In the genomic region with DNA sequence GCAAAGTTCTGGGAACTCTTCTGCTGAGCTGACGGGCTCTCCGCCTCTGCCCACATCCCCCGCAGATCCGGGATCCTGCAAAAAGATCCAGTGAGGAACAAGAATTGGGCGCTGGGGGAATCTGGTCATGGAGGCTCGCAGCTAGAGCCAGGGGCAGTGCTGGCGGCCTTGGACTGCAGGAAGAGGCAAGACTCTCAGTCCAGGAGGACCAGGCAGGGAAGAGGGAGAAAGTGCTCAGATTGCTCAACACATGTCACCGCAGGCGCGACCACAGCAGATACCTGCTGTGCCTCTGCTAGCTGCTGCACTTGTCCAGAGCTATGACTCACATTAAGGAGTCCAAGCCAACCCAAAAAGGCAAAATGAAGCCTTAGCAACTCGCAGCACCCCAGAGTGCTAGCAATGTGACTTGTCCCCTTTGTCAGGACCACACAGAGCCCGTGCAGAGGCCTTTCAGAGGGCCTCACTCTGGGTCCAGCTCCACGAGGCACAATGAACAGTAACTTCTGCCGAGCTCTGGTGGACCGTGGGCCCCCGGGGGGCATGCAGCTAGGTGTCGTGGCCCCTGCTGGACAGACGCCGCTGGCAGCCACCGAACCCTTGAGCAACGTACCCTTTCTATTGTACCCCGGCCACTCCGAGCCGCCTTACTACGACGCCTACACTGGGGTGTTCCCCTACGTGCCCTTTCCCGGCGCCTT, we compare ENCODE assay signal across 8 mouse cellular contexts. TPM values are rescaled to one million over a fixed set of nuclear protein-coding genes. Genes with fewer than 3 reads are reported as not detected.
DNase-seq lines count a peak whose midpoint lies in the region; ATAC-seq lines count a peak whose summit lies in the region.

A gene (plus strand): TSS at position 493 of the 701 bp plus-strand sequence.

- no peaks in the 10 kb centered on the region for H3K9me3 ChIP-seq in heart, embryonic 14.5 days (ENCODE audit: control insufficient read depth, low read length)
- no peaks in the 10 kb centered on the region for H3K9me3 ChIP-seq in hindbrain, embryonic 14.5 days (ENCODE audit: control insufficient read depth, low read length)
- no peaks in the 10 kb centered on the region for H3K9me3 ChIP-seq in midbrain, embryonic 13.5 days

- H3K4me1 ChIP-seq in heart, embryonic 14.5 days (ENCODE audit: control insufficient read depth in 2 of 2, insufficient read depth in 2 of 2, low read length in 2 of 2), result peaks cover 15% of the 10 kb centered on the region in 2 experiments
- 0 out of 2 replicates have a peak, but pooled peaks cover 9% of the 10 kb centered on the region for H3K4me1 ChIP-seq in hindbrain, embryonic 14.5 days (replicated peaks; ENCODE audit: control insufficient read depth, insufficient read depth, low read length)
- peaks cover 18% of the 10 kb centered on the region for H3K4me1 ChIP-seq in midbrain, embryonic 13.5 days (replicated peaks)

- no peak for DNase-seq in heart, adult 11 months
- DNase-seq in Muller cell, postnatal 12 days (ENCODE audit: inconsistent ontology term), result peak; percentile 70
- DNase-seq in hindbrain, embryonic 14.5 days (ENCODE audit: low spot score), result no peak
- DNase-seq in retina, postnatal 1 day, result no peak
- no peak for DNase-seq in frontal cortex, postnatal 14 days (ENCODE audit: low spot score in 2 of 2)

- peak within 1 kb of the TSS; percentile 12 to 33; a peak in 3 of 4 replicates for H3K4me3 ChIP-seq in heart, embryonic 14.5 days (ENCODE audit: control insufficient read depth in 1 of 2, insufficient read depth in 1 of 2, low read depth in 1 of 2, low read length in 2 of 2)
- H3K4me3 ChIP-seq in hindbrain, embryonic 14.5 days (replicated peaks; ENCODE audit: low read length), result peak within 1 kb of the TSS; percentile 36
- H3K4me3 ChIP-seq in midbrain, embryonic 13.5 days (replicated peaks), result peak within 1 kb of the TSS; percentile 41

- H3K27ac ChIP-seq in heart, embryonic 14.5 days (replicated peaks in 1 of 2; ENCODE audit: control insufficient read depth in 1 of 2, insufficient read depth in 1 of 2, low read depth in 2 of 2, low read length in 2 of 2), result no peak within 1 kb of the TSS
- H3K27ac ChIP-seq in hindbrain, embryonic 14.5 days, result no peak within 1 kb of the TSS
- H3K27ac ChIP-seq in midbrain, embryonic 13.5 days, result no peak within 1 kb of the TSS

- peak within 1 kb of the TSS; percentile 60 for H3K4me2 ChIP-seq in heart, embryonic 14.5 days (ENCODE audit: low read length)
- H3K4me2 ChIP-seq in hindbrain, embryonic 14.5 days (replicated peaks), result peak within 1 kb of the TSS; percentile 58
- H3K4me2 ChIP-seq in midbrain, embryonic 13.5 days (replicated peaks), result peak within 1 kb of the TSS; percentile 61

- H3K27me3 ChIP-seq in heart, embryonic 14.5 days (ENCODE audit: control insufficient read depth, insufficient read depth, low read length), result peaks cover 47% of the 10 kb centered on the region
- H3K27me3 ChIP-seq in hindbrain, embryonic 14.5 days (ENCODE audit: control insufficient read depth, insufficient read depth, low read length), result peaks cover 24% of the 10 kb centered on the region
- H3K27me3 ChIP-seq in midbrain, embryonic 13.5 days, result peaks cover 54% of the 10 kb centered on the region

- H3K9ac ChIP-seq in heart, embryonic 14.5 days (ENCODE audit: low read length), result 0 out of 2 replicates have a peak within 1 kb of the TSS, but pooled peaks have one; percentile 12
- peak within 1 kb of the TSS; percentile 46 for H3K9ac ChIP-seq in hindbrain, embryonic 14.5 days
- H3K9ac ChIP-seq in midbrain, embryonic 13.5 days (replicated peaks), result peak within 1 kb of the TSS; percentile 61

- 22% methylated on average over 29 of the region's 29 CpGs for WGBS in heart, embryonic 14.5 days
- 19% methylated on average over 29 of the region's 29 CpGs for WGBS in hindbrain, embryonic 14.5 days
- 22% methylated on average over 29 of the region's 29 CpGs for WGBS in midbrain, embryonic 13.5 days

- ATAC-seq in heart, embryonic 14.5 days (ENCODE audit: insufficient number of reproducible peaks, insufficient read depth, low FRiP score, low read depth), result no peak
- ATAC-seq in hindbrain, embryonic 14.5 days (ENCODE audit: low FRiP score), result no peak
- peak; percentile 49 for ATAC-seq in midbrain, embryonic 13.5 days
- ATAC-seq in activated CD4-positive, CD25-positive, alpha-beta regulatory T cell, adult 4 months, result no peak

- no peaks in the 10 kb centered on the region for H3K36me3 ChIP-seq in heart, embryonic 14.5 days (ENCODE audit: control insufficient read depth, insufficient read depth, low read length)
- no peaks in the 10 kb centered on the region for H3K36me3 ChIP-seq in hindbrain, embryonic 14.5 days (replicated peaks; ENCODE audit: control insufficient read depth, insufficient read depth)
- no peaks in the 10 kb centered on the region for H3K36me3 ChIP-seq in midbrain, embryonic 13.5 days

RNA-seq across cellular contexts. Expression of the gene that starts here (rescaled TPM):
- not detected in 2 replicates for polyA plus RNA-seq in heart, embryonic 14.5 days (2014; fragmentation: Nextera tagmentation; extraction: Ambion mirVana)
- not detected in 2 replicates for polyA plus RNA-seq in hindbrain, embryonic 14.5 days (2014; fragmentation: Nextera tagmentation; extraction: Ambion mirVana)
- polyA plus RNA-seq in midbrain, embryonic 13.5 days (2015; fragmentation: Nextera tagmentation; extraction: Ambion mirVana), result not detected in 2 replicates
- polyA plus RNA-seq in activated CD4-positive, CD25-positive, alpha-beta regulatory T cell, adult 4 months (2017; shearing (Covaris generic)), result not detected

Comparison
In these comparisons a context has a peak if more than half of its experiments do, and no peak if none do; other contexts are left out.
1. Peak in ATAC-seq, H3K4me3 ChIP-seq, H3K9ac ChIP-seq and H3K4me2 ChIP-seq in midbrain, embryonic 13.5 days; RNA of the gene not detected or under 1 TPM.